Mouse (Mus musculus): ENCODE measurements around the gene Fam57b.
"Not testable (repeated sequence)": the region's sequence is repeated elsewhere in the genome, so short reads cannot be mapped to it uniquely, and the experiment has no call there.

Gene Fam57b

DNA sequence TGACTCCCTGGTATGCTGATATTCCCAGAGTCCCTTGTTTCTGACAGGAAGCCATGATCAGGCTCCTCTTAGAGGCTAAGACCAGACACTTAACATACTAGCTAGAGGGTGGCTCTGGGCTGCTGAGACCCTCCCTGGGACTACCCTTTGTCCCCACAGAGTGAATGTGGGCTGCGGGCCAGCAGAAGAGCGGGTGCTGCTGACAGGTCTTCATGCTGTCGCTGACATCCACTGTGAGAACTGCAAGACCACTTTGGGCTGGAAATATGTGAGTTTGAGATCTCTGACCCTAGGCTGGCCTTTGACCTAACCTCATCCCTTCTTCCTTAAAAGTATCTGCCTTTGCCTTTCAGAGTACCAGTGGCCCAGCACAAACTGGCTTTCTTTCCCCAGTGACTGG lies 19.3 kb upstream of the Fam57b start:
- no peak for DNase-seq (ENCODE audit: low spot score)

DNA sequence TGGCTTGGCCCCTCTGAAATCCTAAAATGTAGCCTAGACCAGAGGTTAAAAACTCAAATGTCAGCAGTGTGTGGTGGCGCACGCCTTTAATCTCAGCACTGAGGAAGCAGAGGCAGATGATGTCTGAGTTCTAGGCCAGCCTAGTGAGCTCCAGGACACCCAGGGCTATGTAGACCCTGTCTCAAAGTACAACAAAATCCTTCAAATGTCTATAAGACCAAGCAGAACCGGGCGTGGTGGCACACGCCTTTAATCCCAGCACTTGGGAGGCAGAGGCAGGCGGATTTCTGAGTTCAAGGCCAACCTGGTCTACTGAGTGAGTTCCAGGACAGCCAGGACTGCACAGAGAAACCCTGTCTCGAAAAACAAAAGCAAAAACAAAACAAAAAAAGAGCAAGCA lies 18.4 kb upstream of the Fam57b start:
- not testable (repeated sequence) for DNase-seq (ENCODE audit: low spot score)

DNA sequence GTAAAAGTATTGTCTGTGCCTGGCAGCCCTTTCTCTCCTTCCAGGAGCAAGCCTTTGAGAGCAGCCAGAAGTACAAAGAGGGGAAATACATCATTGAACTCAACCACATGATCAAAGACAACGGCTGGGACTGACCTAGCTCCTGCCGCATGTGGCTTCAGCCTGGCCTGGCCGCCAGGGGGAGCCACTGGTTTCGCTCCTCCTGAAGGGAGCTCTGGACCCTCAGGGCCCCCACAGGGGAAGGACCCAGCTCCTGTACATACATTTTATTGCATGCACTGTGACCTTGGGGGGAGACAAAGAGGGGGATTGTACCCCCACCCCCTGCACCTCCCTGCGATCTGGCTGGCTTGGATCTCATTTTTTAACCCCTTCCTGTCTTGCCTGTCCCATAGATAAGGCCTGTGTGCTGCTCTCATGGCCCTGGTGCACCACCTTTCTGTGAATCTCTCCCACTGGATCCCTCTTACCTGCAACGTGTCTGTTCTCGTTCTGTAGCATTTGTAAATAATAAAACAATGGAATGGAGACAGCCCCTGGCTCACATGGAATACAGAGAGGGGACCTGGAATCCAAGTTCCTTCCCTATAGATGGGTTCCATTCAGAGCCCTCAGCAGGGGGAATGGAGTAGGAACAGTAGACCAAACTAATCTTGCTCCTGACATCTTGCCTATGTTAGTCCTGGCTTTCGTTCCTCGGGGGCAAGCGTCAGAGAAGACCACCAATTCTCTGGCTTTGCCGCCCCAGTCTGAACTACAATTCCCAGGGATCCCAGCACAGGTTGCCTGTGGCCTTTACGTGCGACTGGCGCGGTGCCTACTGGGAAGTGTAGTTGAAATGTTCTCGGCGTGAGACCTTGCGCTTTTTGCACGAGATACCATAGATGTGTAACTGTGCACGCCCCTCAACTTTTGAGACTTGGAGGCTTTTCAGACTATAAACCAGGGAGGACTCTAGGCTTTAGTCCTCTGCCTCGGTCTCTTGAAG lies 17.2 kb upstream of the Fam57b start:
- peak; percentile 84 for DNase-seq (ENCODE audit: low spot score)

DNA sequence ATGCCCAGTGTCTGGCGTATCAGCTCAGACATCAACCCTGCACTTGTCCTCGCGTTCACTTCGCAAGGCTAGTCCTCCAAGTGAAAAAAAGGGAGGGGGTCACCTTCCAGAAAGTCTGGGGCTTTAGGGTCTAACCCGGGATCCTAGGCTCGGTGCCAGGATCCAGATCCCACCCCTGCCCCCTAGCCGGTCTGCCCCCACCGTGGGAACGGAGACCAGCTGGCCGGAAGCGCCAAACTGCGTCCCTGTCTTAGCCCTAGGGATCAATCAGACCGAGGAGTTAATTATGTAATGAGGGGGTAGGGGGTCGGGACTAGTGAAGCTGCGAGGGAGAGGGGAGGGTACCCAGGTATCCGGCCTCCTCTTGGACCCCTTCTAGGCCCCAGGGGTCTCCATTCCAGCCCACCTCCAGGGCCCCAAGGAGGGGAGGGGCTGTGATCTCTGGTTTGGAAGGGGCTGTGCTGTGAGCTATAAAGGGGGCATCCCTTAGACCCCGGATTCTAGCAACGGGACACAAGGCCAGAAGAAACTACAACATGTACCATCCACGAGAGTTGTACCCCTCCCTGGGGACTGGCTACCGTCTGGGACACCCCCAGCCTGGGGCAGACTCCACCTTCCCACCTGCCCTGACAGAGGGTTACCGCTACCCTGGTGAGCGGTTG lies 16.4 kb upstream of the Fam57b start, which contains the start of gene Tbx6:
Gene Tbx6, plus strand, starts transcription at position 513 of the 665 bp plus-strand sequence.
- DNase-seq (ENCODE audit: low spot score) = no peak

DNA sequence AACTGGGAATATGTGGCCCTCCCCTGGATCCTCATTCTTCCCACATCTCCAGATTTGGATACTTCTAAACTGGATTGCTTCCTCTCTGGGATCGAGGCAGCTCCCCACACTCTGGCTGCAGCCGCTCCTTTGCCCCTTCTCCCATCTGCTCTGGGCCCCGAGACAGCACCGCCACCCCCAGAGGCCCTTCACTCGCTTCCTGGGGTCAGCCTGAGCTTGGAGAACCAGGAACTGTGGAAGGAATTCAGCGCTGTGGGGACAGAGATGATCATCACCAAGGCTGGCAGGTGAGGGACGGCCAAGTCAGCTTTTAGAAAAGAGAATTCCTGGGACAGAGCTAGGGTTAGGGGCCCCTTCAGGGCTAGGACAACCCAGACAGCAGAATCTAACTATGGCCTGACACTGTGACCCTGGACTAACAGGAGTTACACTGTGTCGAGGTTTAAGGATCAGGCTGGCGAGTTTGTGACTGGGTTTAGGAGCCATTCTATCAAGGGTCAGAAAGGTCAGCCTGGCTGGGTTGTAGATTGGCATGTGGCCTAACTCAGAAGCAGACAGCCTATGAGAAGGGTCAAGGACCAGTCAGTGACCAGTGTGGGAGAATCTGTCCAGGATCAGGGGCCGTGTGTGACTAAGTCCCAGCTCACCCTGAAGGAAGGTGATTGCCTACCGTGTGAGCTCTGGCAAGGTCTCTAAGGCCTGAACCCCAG lies 15.7 kb upstream of the Fam57b start:
- no peak for DNase-seq (ENCODE audit: low spot score)

DNA sequence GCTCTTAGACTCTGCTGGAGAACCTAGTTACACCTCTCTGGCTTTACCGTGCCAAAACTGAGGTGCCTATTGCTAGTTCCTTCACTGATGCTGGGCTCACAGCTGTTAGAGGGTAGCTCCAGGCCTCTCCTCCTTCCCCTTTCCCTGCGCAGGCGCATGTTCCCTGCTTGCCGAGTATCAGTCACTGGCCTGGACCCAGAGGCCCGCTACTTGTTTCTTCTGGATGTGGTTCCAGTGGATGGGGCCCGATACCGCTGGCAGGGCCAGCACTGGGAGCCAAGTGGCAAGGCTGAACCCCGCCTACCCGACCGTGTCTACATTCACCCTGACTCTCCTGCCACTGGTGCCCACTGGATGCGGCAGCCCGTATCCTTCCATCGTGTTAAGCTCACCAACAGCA lies 14.8 kb upstream of the Fam57b start:
- DNase-seq (ENCODE audit: low spot score) = no peak

DNA sequence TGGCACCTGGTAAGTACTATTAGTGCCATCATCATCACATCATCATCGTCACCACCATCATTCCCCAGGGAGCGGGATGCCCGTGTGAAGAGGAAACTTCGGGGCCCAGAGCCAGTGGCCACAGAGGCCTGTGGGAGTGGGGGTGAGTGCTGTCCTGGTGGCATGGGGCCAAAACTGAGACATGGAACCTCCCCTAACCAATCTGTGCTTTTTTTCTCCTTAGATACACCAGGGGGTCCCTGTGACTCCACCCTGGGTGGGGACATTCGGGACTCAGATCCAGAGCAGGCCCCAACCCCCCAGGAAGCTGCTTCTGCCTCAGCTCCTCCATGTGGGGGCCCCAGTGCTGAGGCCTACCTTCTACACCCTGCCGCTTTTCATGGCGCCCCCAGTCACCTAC lies 13.0 kb upstream of the Fam57b start:
- no peak for DNase-seq (ENCODE audit: low spot score)

DNA sequence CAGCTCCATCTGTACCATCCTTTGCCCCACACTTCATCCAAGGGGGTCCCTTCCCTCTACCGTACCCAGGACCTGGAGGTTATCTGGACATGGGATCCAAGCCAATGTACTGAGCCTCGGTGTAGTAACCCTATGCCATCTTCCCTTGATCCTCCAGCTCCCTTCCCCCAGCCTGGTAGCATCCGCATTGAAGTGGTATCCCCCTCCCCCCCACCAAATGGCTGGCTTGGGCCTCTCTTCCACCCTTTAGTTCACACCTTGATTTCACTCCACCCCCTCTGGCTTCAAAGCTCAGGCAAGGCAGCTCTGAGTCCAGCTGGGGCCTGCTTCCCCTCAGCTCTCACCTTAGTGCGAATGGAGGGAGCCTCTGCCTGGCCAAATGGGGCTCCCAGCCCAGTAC lies 12.4 kb upstream of the Fam57b start:
- DNase-seq (ENCODE audit: low spot score) = no peak

DNA sequence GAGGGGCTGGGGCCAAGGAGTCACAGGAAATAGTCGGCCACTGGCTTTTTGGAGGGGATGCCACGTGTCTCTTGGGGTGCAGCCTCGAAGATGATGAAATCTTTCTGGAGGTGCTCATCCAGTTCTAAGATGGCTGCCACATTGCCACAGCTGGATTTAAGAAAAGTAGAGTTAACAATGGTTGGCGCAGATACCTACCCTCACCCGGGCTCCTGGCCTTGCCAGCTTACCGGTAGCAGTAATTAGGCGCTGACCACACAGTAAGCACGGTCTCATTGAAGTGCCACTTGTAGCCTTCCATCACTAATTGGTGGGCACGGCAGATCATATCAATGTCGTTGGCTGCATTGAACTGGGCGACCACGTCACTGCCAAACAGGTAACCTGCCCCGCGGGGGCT lies 11.3 kb upstream of the Fam57b start:
- no peak for DNase-seq (ENCODE audit: low spot score)

DNA sequence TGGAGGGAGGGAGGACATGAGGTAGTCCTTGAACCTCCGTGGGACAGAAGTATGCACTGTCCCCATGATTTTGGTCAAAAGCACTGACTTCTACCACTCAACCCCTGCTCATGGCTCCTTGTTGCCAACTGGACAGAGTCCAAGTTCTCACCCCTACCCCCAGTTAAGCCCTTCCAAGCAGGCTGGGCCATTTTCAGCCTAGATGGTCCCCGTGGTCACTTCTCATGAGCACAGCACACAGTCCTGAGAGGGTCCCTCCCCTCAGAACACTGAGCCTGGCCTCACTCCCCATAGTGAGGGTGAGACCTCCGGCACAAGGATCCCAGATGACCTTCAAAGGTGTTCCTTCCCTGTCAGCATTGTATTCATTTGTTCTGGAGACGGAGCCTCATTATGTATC lies 8.3 kb upstream of the Fam57b start:
- no peak for DNase-seq (ENCODE audit: low spot score)

DNA sequence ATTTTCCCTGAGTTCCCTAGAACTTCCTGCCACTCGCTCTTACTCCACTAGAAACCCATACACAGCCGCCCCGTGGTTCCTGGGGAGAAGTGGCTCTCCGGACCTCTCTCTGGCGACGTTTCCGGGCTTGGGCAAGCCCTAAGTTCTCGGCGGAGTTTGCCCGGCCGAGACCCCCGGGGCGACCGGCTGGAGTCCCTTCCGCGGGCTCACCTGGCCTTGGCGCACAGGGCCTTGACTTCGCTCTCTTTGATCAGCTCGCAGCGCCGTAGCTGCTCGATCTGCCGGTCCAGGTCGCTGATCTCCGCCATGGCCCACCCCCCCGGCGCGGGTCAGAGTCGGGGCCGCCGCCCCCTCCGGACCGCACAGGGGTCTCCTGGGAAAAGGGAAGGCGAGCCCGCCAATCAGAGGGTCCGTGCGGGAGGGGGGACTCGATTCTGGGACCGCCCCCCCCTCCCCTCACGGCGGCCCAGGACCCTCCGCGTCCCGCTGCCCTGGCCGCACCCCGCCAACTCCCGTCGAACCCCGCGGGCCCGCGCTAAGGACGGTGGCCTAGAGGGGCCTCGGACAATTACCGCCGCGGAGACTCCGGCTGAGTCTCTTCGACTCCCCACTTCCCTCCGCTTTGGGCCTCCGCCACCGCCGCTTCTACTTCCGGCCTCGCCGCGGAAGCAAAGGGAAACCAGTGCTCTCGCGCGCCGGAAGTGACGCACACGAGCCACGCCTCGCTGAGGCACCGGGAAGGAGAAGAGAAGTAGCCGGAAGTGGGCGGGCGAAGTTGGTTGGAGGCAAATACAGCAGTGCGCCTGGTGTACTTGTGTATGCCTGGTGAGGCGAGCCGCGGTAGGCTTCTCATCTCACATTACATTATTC lies 5.4 kb upstream of the Fam57b start, which contains the start of gene Ppp4c:
Gene Ppp4c, minus strand, starts transcription at position 646 of the 870 bp plus-strand sequence.
- peak; percentile 96 for DNase-seq (ENCODE audit: low spot score)

DNA sequence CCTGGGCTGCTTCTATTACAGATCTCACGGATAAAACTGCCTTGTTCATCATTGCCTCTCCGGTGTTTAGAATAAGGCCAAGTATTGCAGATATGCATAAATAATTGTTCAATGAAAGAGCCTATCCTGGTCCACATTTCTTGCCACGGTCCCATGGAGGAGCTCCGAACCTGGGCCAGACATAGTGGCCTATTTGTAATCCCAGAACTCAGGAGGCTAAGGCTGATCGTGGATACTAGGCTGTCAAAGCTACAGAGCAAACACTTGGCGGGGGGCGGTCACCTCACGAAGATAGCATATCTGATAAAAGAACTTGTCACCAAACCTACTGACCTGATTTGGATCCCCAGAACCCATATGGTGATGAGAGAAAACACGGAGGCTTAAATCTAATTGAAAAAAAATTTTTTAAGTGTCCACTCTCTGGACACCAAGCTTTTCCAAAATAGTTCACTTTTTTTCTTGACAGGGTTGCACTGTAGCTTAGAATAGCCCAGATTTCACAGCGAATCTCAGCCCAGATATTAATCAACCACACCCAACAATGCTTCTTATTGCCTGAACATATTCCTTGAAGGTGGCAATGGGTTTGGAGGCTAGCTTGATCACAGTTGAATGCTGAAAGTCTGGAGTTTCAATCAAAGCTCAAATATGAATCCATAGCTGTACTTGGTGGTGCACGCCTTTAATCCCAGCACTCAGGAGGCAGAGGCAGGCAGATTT lies 4.6 kb upstream of the Fam57b start:
- DNase-seq (ENCODE audit: low spot score) = no peak

DNA sequence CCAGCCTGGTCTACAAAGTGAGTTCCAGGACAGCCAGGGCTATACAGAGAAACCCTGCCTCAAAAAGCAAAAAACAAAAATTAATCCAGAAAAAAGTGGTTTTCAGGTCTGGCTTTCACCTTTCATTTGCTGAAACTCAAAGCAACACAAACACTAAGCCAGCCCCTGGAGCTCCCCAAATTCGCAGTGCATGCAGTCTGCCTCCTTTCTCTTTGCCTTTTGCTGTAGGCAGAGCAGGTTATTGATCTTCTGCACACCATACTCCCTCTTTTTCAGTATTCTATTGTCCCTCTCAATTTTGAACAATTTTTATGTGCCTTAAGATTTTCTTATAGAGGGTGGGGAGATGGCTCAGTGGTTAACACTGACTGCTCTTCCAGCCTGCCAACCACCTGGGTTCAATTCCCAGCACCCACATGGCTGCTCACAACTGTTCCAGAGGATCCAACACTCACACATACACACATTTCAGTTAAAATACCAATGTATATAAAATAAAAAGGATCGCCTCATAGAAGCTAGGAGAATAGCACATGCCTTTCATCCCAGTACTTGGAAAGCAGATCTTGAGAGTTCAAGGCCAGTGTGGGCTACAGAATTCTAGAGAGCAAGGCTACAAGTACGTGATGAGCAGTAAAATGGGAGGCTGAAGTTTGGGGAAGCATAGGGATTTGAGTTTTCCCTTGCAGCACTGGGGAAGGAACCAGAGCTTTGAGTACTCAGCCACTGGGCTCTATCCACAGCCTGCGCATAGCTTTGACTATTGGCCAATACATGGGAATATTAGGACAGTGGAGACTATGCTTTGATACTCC lies 3.8 kb upstream of the Fam57b start:
- DNase-seq (ENCODE audit: low spot score) = no peak

DNA sequence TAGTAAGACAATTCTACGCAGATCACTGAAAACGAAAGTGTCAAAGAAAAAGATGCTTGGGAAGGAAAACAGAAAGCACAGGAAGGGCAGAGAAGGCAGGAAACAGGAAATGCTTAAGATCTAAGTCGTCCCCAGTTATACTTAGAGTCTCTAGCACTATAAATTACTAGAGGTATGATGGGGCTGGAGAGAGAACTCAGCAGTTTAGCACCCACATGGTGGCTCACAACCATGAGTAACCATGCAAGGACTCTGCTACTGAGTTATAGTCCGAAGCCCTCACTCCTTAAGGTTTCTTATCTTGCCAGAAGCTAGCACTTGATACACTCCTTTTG lies 3.2 kb upstream of the Fam57b start:
- no peak for DNase-seq (ENCODE audit: low spot score)

DNA sequence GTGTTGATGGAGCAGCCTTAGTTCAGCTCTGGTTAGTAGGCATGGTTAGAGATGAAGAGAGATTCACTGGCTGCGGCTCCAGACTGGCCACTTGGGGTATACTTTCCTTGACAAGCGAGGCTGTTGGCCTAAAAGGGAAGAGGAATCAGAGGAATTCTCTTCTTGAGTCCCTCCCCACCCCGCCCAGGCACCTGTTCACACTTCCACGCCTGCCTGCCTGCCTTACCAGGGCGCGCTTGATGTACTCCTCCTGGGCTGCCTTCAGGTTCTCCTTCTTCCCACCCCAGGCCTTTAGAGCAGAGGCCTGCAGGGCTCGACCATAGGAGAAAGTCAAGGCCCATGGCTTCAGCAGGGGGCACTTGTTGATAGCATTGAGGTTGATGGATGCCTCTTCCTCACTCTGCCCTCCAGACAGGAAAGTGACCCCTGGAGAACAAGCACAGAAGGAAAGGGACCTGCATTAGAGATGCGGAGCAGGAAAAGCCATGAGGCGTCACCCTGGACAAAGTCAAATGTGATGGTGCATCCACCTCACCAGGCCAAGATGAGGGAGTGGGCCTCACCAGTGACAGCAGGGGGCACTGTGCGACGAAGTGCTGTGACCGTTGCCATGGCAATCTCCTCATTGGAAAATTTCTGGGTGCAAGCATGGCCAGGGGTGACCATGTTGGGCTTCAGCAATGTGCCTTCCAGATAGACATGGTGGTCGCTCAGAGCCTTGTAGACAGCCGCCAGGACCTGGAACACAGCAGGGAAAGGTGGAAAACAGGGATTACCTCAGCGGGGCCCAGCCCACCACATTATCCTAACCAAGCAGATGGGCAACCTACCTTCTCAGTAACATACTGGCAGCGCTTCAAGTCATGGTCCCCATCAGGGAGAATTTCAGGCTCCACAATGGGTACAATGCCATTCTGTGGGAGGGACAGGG lies 1.8 kb upstream of the Fam57b start:
- no peak for DNase-seq (ENCODE audit: low spot score)

DNA sequence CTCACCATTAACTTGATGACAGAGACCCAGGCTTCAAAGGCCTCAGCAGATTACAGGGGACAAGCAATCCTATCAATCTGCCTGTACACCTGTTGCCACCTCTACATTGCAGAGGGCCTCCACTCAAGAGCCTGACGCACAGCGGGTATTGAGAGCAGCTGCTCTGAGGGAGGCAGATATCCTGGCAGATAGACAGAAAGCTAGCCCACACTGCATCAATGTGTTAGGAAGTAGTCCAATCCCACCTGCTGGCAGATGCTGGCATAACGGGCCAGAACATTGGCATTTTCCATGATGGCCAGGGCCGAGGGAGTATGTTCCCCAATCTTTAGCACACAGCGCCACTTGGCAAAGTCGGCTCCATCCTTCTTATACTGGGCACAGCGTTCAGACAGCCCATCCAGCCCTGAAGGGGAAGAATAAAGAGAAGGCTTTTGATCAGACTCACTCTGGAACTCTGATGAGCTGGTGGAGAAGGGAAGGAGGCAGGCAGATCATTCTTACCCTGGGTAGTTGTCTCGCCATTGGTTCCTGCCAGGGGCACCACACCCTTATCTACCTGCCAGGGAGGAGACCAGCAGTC lies 1.0 kb upstream of the Fam57b start:
- DNase-seq (ENCODE audit: low spot score) = peak; percentile 78

DNA sequence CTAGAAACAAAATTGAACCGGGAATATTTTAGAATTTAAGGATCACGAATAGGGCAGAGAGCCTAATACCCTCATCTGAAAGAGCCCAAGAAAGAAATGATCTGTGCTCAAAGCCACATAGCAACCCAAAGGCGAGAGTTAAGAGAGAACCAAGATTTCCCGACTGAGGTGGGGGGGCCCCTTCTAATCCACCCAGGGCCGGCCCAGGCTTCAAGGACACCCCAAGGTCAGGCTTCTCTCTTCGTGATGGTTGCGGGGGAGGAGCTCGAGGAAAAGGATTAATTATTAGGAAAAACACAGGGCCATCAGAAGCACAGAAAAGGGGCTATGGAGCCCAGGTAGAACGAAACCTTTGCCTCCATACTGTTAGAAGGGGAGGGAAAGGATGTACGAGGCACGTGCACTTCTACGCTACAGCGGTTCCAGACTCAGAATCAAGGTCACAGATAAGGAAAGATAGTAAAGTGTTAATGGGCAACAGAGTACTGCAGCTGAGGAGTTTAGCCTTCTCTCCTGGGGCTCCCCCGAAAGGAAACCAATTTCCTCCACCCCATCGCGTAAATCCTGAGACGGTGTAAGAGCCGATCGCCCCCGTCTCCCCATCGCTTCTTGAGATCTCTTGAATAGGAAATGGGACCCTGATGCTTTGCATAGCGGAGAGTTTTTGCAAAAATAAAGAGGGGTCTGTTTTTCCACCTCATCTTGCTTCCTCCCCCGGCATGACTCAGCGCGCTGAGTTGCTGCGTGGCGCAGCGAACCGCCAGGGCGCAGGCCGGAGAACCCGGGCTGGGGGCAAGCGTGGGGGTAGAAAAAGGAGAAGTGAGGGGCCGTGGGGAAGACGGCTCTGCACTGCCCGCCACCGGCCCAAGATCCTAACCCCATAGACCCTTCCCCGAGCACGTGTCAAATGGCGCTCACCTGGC lies 920 bp downstream of the Fam57b start:
- DNase-seq (ENCODE audit: low spot score) = no peak
